Mouse (Mus musculus): ENCODE results near the gene Slc1a4. TPM values are rescaled to one million over a fixed set of nuclear protein-coding genes. Genes with fewer than 3 reads are reported as not detected.

Slc1a4 gene
- polyA plus RNA-seq (2014; fragmentation: Illumina TruSeq; extraction: RNeasy Lipid Tissue Mini Kit (QIAGEN cat#74804); ENCODE audit: low read depth, low replicate concordance), result 1.6 TPM

GRCm38 (mm10) chr11:20332561-20333514 is at the start of gene Slc1a4:
TSS of gene Slc1a4 (minus strand) at chr11:20332713.

Other genes with a start within 250 kb of the Slc1a4 start
- 50.5 TPM for gene Actr2, start 219.8 kb downstream of the Slc1a4 start, polyA plus RNA-seq (2014; fragmentation: Illumina TruSeq; extraction: RNeasy Lipid Tissue Mini Kit (QIAGEN cat#74804); ENCODE audit: low read depth, low replicate concordance)
- 125 TPM for gene Rab1a, start 131.3 kb downstream of the Slc1a4 start, polyA plus RNA-seq (2014; fragmentation: Illumina TruSeq; extraction: RNeasy Lipid Tissue Mini Kit (QIAGEN cat#74804); ENCODE audit: low read depth, low replicate concordance)
- 35.6 TPM for gene Cep68, start 83.3 kb downstream of the Slc1a4 start, polyA plus RNA-seq (2014; fragmentation: Illumina TruSeq; extraction: RNeasy Lipid Tissue Mini Kit (QIAGEN cat#74804); ENCODE audit: low read depth, low replicate concordance)
- gene Sertad2, start 210.5 kb upstream of the Slc1a4 start, polyA plus RNA-seq (2014; fragmentation: Illumina TruSeq; extraction: RNeasy Lipid Tissue Mini Kit (QIAGEN cat#74804); ENCODE audit: low read depth, low replicate concordance), result 13.1 TPM